Mouse (Mus musculus) G1E (cell line): ENCODE data around the gene Kank3.

Experiments
- CTCF ChIP-seq: IDR thresholded peaks from 2 replicates; pipeline ENCODE4 v1.5.1; 2012; ENCODE audit warnings: low read depth, low read length, inconsistent platforms, mixed read lengths
- POLR2AphosphoS5 ChIP-seq: IDR thresholded peaks from 2 replicates; pipeline ENCODE4 v1.6.1; 2012; ENCODE audit warnings: low read depth, low read length, inconsistent platforms; ENCODE audit not compliant: insufficient replicate concordance
- TAL1 ChIP-seq: conservative IDR thresholded peaks from 2 replicates; pipeline ENCODE4 v1.6.1; 2012; ENCODE audit warnings: low read depth, low read length, inconsistent platforms, mixed read lengths

GRCm38 (mm10) chr17:33784939-33785338 lies 25.4 kb upstream of the Kank3 start:
- TF ChIP-seq CTCF, result no peak
- no peak for TF ChIP-seq POLR2AphosphoS5
- no peak for TF ChIP-seq TAL1
